Mouse (Mus musculus) erythroid progenitor cell, adult 5-6 weeks (primary cell): ENCODE data around the gene Snrpa1. TPM values are rescaled to one million over a fixed set of nuclear protein-coding genes. Genes with fewer than 3 reads are reported as not detected.
"Not testable (repeated sequence)": the region's sequence is repeated elsewhere in the genome, so short reads cannot be mapped to it uniquely, and the experiment has no call there.

Experiments used
- ATAC-seq: replicated peaks from 2 replicates; pipeline ENCODE4 v1.8.0; 2016; ENCODE audit warnings: moderate number of reproducible peaks, mild to moderate bottlenecking, moderate TSS enrichment, inconsistent platforms; ENCODE audit not compliant: poor library complexity, low FRiP score, severe bottlenecking
- total RNA-seq, 2 experiments: library from RNA; stranded (forward) in 1 of 2; stranded (reverse) in 1 of 2; fragments of 150-400 nt in 1 of 2; fragments of 186-747, 209-891 nt in 1 of 2; gene quantifications; 2 replicates each; pipeline versions ENCODE4 v1.2.3 to v1.2.4; 2015 to 2017; ENCODE audit warnings: low replicate concordance in 2 of 2

Snrpa1 gene
- total RNA-seq (2015; ENCODE audit: low replicate concordance) (21.3 and 45.3 TPM in 2 replicates), total RNA-seq (2017; ENCODE audit: low replicate concordance) (16.9 and 45.1 TPM in 2 replicates)

DNA sequence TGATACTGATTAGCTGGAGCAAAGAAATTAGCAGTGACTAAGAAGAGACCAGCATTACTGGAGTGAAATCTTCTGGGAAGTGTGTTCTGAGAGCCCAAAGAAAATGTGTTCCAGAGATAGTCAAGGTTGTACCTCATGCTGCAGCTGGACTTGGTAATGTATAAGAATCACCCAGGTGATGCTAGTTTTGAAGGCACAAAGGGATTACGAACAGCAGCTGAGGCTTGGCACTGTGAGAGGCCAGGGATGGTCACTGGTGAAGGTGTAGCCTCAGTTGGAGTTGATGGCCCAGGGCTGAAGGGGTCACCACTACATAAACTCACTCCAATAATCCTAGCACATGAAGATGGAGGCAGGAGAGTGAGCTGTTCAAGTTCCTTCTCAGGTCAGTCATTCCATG is at the start of gene Snrpa1:
Snrpa1 (plus strand) TSS at position 301 of the 400 bp plus-strand sequence.
- ATAC-seq: no peak

DNA sequence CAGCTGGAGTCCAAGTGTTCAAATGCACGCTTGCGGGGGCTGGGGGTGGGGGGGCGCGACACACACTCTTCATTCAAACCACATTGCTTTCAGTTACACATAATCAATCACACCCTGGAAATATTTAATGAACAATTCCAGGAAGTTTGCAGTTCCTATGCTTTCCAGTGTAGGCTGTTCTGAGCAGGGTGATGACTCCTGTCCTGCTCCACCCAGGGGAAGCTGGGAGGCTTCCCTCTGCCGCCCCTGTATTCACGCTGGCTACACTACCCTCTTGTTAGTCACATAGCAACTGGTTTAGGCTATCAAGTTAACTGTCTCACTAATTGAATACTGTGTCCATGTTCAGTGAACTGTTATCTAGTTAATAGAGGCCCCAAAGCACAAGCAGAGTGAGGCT is 48.3 kb upstream of the Snrpa1 start:
- no peak for ATAC-seq

DNA sequence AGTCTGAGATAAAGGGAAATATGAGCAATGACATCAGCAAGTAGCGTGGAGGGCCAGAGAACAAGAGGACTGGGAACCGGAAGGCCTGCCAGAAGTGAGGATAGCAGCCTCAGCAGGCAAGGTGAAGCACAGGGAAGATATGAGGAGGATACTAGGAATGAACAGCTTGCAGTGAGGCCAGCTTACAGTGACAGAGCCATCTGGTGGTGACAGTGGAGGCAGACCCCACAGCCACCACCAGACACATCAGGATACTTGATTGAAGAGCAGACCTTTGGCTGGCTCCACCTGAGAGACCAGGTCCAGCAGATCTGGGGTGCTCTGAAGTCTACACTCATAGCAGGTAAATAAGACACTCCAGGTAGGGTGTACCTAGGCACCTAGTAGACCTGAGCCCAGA is 31.1 kb upstream of the Snrpa1 start:
- ATAC-seq: no peak

DNA sequence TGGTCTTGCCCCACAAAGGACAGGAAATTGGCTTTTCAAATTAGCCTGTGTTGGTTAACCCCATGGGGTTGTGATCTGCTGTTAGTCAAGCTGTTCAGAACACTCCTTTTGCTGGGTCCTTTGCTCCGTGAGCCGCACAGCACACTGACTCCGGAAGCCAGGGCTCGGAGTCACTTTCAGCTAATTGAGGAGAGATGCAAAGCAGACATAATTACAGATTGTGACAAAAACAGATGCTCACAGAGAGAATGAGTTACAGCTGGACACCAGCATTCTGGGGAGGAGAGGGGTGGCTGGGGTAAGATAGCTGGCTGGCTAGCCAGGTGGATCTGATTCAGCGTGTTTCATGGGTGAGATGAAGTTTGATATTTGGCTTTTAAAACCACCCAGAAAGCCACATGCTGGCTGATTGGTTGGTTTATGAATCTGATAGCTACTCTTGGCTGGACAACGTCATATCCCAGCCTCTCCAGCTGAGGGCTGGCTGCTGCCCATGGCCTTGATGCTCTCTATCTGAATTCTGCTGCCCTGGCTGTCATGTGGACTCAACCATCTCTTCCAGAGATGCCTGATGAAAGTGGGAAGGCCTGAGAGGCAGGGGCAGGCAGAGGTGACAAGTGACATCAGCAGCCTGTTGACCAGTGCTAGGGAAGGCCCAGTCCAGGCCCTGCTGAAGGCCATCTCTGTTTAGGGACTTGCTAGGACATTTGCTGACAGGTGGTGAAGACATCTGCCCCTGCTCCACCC is 29.9 kb upstream of the Snrpa1 start:
- ATAC-seq: no peak

- ATAC-seq: no peak
Observed at GRCm38 (mm10) chr7:66036809-66037208, 22.0 kb upstream of the Snrpa1 start.

- ATAC-seq: no peak
Observed at GRCm38 (mm10) chr7:66038261-66038660, 20.5 kb upstream of the Snrpa1 start.

DNA sequence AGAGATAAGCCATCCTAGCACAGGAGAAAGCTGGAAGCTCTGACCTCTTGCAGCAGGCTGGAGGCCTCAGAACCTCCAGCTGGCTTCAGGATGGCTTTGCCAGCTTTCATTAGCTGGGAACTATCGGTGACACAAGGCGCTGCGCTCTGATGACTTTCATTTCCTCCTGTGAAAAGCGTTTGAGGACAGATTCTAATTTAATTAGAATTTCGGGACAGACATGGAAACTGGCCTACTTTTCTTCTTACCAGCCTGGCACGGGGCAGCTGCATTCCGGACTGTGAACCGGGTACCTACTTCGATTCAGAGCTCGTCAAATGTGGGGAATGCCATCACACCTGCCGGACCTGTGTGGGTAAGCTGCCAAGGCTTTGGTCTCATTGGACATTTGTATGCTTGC is 20.1 kb upstream of the Snrpa1 start:
- no peak for ATAC-seq

- ATAC-seq: no peak
Observed at GRCm38 (mm10) chr7:66040026-66040814, 18.6 kb upstream of the Snrpa1 start.

DNA sequence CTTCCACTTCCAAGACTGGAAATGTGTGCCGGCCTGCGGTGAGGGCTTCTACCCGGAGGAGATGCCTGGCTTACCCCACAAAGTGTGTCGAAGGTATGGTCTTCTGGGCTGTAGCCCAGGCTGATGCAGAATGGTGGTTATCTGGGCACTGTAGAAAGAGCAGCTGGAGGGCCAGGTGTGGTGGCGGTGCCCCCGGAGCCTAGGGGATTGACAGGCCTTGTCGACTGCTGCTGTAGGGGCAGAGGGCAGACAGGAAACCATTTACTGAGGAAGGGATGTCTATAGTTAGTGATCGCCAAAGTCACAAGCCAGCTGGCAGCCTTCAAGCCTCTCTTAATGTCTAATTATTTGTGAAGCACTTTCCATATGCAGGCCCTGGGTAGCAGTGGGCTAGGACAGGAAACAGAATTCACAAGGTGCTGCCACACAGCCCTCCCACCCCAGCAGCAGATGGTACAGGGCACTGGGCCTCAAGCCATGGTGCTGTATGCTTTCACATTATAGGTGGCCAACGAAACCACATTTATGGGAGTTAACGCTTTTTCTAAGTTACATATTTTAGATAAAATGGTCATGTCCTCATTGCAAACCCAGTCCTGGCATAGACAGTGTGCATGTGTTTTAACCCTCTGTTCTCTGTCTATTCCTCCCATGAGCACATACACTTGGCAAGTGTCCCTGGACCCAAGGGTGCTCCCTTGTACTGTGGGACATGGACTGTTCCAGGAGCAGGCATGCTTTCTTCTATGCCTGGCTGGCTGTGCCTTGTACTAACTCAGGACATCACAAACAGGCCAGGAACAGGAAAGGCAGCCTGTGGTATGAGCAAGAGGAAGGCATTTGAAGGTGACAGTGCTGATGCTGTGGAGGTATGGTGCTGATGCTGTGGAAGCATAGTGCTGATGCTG is 15.0 kb upstream of the Snrpa1 start, which contains the start of gene Gm45213:
Gm45213 (plus strand) TSS at position 51 of the 908 bp plus-strand sequence.
- ATAC-seq: no peak

DNA sequence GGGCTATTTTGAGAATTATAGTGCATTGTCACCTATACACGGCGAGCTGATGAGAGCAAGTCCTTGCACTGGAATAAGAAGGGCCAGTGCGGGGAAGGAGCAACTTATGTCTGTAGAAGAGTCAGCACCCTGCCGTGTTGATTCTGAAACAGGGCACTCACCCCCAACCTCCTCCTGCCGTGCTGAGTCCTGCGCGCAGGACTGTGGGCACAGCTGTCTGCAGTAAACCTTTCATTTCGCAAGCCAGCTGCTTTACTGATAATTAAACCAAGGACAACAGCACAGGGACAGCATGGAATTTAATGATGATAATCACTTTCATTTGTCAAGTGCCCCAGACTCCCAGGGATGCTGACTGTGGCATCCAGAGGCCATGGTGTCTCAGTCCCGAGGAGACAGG is 14.2 kb upstream of the Snrpa1 start:
- ATAC-seq: no peak

- ATAC-seq: no peak
Observed at GRCm38 (mm10) chr7:66046921-66047918, 11.6 kb upstream of the Snrpa1 start.

DNA sequence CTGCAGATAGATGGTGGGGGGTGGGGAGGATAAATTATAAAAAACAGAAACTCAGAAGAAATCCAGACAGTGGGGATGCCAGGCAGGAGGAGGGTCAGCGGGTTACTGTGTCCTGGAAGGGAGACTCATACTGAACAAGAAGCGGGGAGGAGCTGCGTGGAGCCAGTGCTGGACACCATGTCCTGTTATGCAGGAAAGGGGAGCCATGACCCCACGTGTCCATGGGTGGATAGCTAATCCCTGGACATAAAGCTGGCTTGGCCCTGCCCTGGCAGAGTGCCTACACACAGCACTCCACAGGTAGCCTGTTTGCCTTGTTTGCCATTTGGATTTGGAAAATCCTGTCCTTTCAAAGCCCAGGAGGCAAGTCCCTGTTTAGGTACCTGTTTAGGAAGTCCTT is 10.8 kb upstream of the Snrpa1 start:
- no peak for ATAC-seq

DNA sequence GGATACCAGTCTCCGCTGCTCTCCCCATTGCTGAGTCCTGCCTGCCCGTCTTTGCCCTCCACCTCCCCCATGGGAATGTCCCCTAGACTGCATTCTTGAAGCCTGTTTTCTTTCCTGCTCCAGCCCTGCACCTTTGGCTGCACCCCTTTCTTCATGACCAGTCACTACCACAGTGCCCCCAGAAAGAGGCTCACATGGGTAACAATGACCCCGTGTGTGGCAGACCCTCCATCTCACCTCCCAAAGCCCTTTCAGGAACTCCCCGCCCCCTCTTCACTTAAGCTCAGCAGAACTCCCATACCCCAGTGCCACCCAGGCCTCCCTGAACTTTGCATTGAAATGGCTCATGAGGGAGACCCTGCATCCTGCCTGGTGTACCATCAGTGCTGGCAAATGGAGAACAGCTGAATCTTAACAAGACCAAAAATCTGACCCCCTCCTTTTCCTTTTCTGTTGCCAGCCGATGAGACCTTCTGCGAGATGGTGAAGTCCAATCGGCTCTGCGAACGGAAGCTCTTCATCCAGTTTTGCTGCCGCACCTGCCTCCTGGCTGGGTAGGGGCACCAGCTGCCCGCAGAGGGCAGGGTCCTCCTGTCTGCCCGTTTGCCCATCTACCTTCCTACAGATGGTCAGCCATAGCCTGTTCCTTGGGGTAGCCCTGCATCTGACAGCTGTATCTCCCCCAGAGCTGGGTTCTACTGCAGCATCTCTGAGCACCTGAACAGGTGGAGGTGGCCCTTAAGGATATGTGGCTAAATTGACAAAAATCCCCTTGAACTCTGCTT is 10.2 kb upstream of the Snrpa1 start:
- ATAC-seq: no peak

GRCm38 (mm10) chr7:66053946-66054483 is 4.8 kb upstream of the Snrpa1 start:
- no peak for ATAC-seq

GRCm38 (mm10) chr7:66055356-66055755 is 3.4 kb upstream of the Snrpa1 start:
- ATAC-seq: not testable (repeated sequence)

GRCm38 (mm10) chr7:66060066-66060956 is 1.5 kb downstream of the Snrpa1 start:
- peak; percentile 90 for ATAC-seq

DNA sequence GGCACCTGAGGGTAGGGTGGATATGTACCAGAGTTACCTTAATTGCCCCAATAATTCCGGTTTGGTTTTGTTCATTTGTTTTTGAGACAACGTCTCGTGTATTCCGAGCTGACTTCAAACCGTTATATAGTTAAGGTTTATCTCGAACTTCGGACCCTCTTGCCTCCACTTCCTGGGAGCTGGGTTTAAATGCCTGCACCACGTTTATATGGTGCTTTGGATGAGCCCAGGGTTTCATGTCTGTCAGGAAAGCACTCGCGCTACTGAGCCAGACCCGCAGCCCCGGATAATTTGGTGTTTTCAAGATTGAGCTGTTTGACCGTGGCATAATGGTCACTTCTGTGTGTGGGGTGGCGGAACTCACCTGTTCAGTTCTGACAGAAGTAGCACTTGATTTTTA is 2.3 kb downstream of the Snrpa1 start:
- 0 out of 2 replicates have a peak, but pooled peaks have one; percentile 23 for ATAC-seq
